Mouse (Mus musculus) skeletal muscle tissue, adult 2 months (tissue): ENCODE results near the gene Dcun1d4.

Experiments
- DNase-seq: peaks from one replicate; pipeline ENCODE4 v3.0.0-alpha.2; 2012; ENCODE audit warnings: low read depth, low spot score

The Dcun1d4 gene

GRCm38 (mm10) chr5:73598943-73599695 is 118.3 kb downstream of the Dcun1d4 start:
- peak; percentile 2 for DNase-seq

- no peak for DNase-seq
These were observed 119.2 kb downstream of the Dcun1d4 start for GRCm38 (mm10) chr5:73599991-73600390.

GRCm38 (mm10) chr5:73601361-73601763 is 120.6 kb downstream of the Dcun1d4 start:
- no peak for DNase-seq

- no peak for DNase-seq
These were observed 122.1 kb downstream of the Dcun1d4 start for GRCm38 (mm10) chr5:73602865-73603264.

- no peak for DNase-seq
These were observed 123.7 kb downstream of the Dcun1d4 start for GRCm38 (mm10) chr5:73604542-73604941.

GRCm38 (mm10) chr5:73604964-73605363 is 124.2 kb downstream of the Dcun1d4 start:
- no peak for DNase-seq
